Mouse (Mus musculus) spleen, adult 2 months (tissue): Measurements from ENCODE around the gene Ttc3.

ENCODE experiments used
- CTCF ChIP-seq: fragments of 200-500 bp; IDR thresholded peaks from 2 replicates; pipeline ENCODE4 v1.5.1; 2011; ENCODE audit warnings: mild to moderate bottlenecking, inconsistent platforms; ENCODE audit not compliant: insufficient read depth, insufficient read length, insufficient replicate concordance; ENCODE audit errors: extremely low read depth
- POLR2A ChIP-seq: fragments of 200-500 bp; IDR thresholded peaks from 2 replicates; pipeline ENCODE4 v1.6.1; 2011; ENCODE audit warnings: low read depth, low read length, inconsistent platforms

DNA sequence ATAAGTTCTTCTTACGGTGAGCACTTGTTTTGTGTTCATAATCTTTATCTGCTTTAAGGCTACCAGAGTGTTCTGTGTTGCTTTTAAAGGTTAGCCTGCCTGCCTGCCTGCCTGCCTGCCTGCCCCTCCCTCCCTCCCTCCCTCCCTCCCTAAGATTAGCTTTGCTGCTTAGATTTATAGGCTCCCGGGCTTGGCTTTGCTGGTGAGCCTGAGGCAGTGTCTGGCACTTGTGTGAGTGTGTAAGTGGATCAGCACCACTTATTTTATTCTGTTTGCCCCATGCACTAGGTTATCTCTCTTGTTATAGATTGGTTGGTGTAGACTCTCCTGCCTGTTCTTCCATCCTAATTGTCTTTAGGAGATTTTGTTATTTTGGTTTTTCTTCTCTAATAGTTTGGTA lies 31.2 kb downstream of the Ttc3 start:
- TF ChIP-seq CTCF: no peak
- no peak for TF ChIP-seq POLR2A
